Mouse (Mus musculus): Measurements from ENCODE around the gene Plod1. TPM values are rescaled to one million over a fixed set of nuclear protein-coding genes. Genes with fewer than 3 reads are reported as not detected.

Gene Plod1
- polyA plus RNA-seq, 1 experiment from 2014 or later, result 33.9 TPM

GRCm38 (mm10) chr4:147959881-147960831 is 23.6 kb upstream of the Plod1 start:
- Histone ChIP-seq H3K36me3 (no peaks in the 10 kb centered on the region), H3K4me3 (no peak overlapping the region), H3K9ac (no peak overlapping the region), H3K9me3 (no peaks in the 10 kb centered on the region), H3K27me3 (replicated peaks) (peaks cover 4% of the 10 kb centered on the region; the same call in 1 of the 2 replicates), H3K4me1 (no peaks in the 10 kb centered on the region), H3K4me2 (replicated peaks) (no peak overlapping the region), H3K27ac (no peak overlapping the region)
- peak; percentile 83 for ATAC-seq (ENCODE audit: low FRiP score, low read depth)
- 46% methylated on average over 6 of the region's 6 CpGs for WGBS

GRCm38 (mm10) chr4:147957141-147957540 is 20.6 kb upstream of the Plod1 start:
- Histone ChIP-seq H3K9ac (no peak overlapping the region), H3K9me3 (no peaks in the 10 kb centered on the region), H3K27me3 (replicated peaks) (peaks cover 4% of the 10 kb centered on the region; the same call in 1 of the 2 replicates), H3K4me1 (no peaks in the 10 kb centered on the region), H3K36me3 (0 out of 2 replicates have a peak, but pooled peaks cover under 1% of the 10 kb centered on the region), H3K4me2 (replicated peaks) (no peak overlapping the region), H3K4me3 (no peak overlapping the region), H3K27ac (no peak overlapping the region)
- ATAC-seq (ENCODE audit: low FRiP score, low read depth), result no peak
- 39% methylated on average over 11 of the region's 11 CpGs for WGBS

GRCm38 (mm10) chr4:147953590-147953989 is 17.0 kb upstream of the Plod1 start:
- Histone ChIP-seq H3K36me3 (peaks cover 9% of the 10 kb centered on the region; the same call in 1 of the 2 replicates), H3K9ac (no peak overlapping the region), H3K27ac (no peak overlapping the region), H3K4me2 (replicated peaks) (no peak overlapping the region), H3K9me3 (no peaks in the 10 kb centered on the region), H3K27me3 (replicated peaks) (no peaks in the 10 kb centered on the region), H3K4me3 (no peak overlapping the region), H3K4me1 (no peaks in the 10 kb centered on the region)
- no peak for ATAC-seq (ENCODE audit: low FRiP score, low read depth)
- WGBS, result 9% methylated on average over 4 of the region's 4 CpGs

GRCm38 (mm10) chr4:147947511-147947910 is 10.9 kb upstream of the Plod1 start:
- Histone ChIP-seq H3K27me3 (replicated peaks) (no peaks in the 10 kb centered on the region), H3K9me3 (no peaks in the 10 kb centered on the region), H3K4me1 (peaks cover 9% of the 10 kb centered on the region), H3K4me3 (no peak overlapping the region), H3K9ac (no peak overlapping the region), H3K4me2 (replicated peaks) (no peak overlapping the region), H3K36me3 (peaks cover 51% of the 10 kb centered on the region), H3K27ac (no peak overlapping the region)
- ATAC-seq (ENCODE audit: low FRiP score, low read depth), result no peak
- 62% methylated on average over 2 of the region's 2 CpGs for WGBS

- Histone ChIP-seq H3K4me2 (replicated peaks) (peak overlapping the region; percentile 100), H3K27me3 (replicated peaks) (no peaks in the 10 kb centered on the region), H3K4me3 (no peak overlapping the region), H3K27ac (no peak overlapping the region), H3K4me1 (peaks cover 22% of the 10 kb centered on the region), H3K9ac (no peak overlapping the region), H3K9me3 (no peaks in the 10 kb centered on the region), H3K36me3 (peaks cover 41% of the 10 kb centered on the region)
- ATAC-seq (ENCODE audit: low FRiP score, low read depth), result no peak
- 94% methylated on average over 1 of the region's 1 CpGs for WGBS
These were observed 6.4 kb upstream of the Plod1 start for GRCm38 (mm10) chr4:147943005-147943404.

GRCm38 (mm10) chr4:147941045-147942020 is 4.8 kb upstream of the Plod1 start:
- WGBS, result 7% methylated on average over 82 of the region's 88 CpGs
- H3K27ac ChIP-seq, result 0 out of 2 replicates have a peak overlapping the region, but pooled peaks have one; percentile 15
- H3K4me3 ChIP-seq, result peak overlapping the region; percentile 99
- peak; percentile 52 for ATAC-seq (ENCODE audit: low FRiP score, low read depth)
- H3K27me3 ChIP-seq (replicated peaks), result no peaks in the 10 kb centered on the region
- H3K36me3 ChIP-seq, result peaks cover 26% of the 10 kb centered on the region
- H3K4me1 ChIP-seq, result peaks cover 26% of the 10 kb centered on the region
- peak overlapping the region; percentile 100 for H3K4me2 ChIP-seq (replicated peaks)
- no peaks in the 10 kb centered on the region for H3K9me3 ChIP-seq
- peak overlapping the region; percentile 92 for H3K9ac ChIP-seq

- 2% methylated on average over 28 of the region's 35 CpGs for WGBS
- peak; percentile 66 for ATAC-seq (ENCODE audit: low FRiP score, low read depth)
- H3K4me1 ChIP-seq, result peaks cover 28% of the 10 kb centered on the region
- H3K27me3 ChIP-seq (replicated peaks), result no peaks in the 10 kb centered on the region
- H3K27ac ChIP-seq, result 0 out of 2 replicates have a peak within 1 kb of the TSS, but pooled peaks have one; percentile 16
- H3K4me2 ChIP-seq (replicated peaks), result peak within 1 kb of the TSS; percentile 100
- peak within 1 kb of the TSS; percentile 92 for H3K9ac ChIP-seq
- H3K4me3 ChIP-seq, result peak within 1 kb of the TSS; percentile 99
- H3K36me3 ChIP-seq, result peaks cover 18% of the 10 kb centered on the region
- no peaks in the 10 kb centered on the region for H3K9me3 ChIP-seq
These were observed 4.0 kb upstream of the Plod1 start, which contains the start of gene 2510039O18Rik for GRCm38 (mm10) chr4:147940576-147941044. TSS of gene 2510039O18Rik (plus strand) at chr4:147940895.

- Histone ChIP-seq H3K9me3 (no peaks in the 10 kb centered on the region), H3K27ac (0 out of 2 replicates have a peak overlapping the region, but pooled peaks have one; percentile 16), H3K36me3 (peaks cover 13% of the 10 kb centered on the region), H3K27me3 (replicated peaks) (no peaks in the 10 kb centered on the region), H3K4me3 (no peak overlapping the region), H3K4me2 (replicated peaks) (peak overlapping the region; percentile 100), H3K9ac (no peak overlapping the region), H3K4me1 (peaks cover 28% of the 10 kb centered on the region)
- WGBS, result 50% methylated on average over 9 of the region's 9 CpGs
- ATAC-seq (ENCODE audit: low FRiP score, low read depth), result peak; percentile 27; the same call in 1 of the 2 replicates
These were observed 3.5 kb upstream of the Plod1 start for GRCm38 (mm10) chr4:147940111-147940510.

GRCm38 (mm10) chr4:147938148-147939096 is 1.9 kb upstream of the Plod1 start:
- Histone ChIP-seq H3K4me3 (no peak overlapping the region), H3K27me3 (replicated peaks) (no peaks in the 10 kb centered on the region), H3K4me1 (peaks cover 30% of the 10 kb centered on the region), H3K9me3 (no peaks in the 10 kb centered on the region), H3K4me2 (replicated peaks) (no peak overlapping the region), H3K27ac (no peak overlapping the region), H3K9ac (no peak overlapping the region), H3K36me3 (no peaks in the 10 kb centered on the region; the same call in 1 of the 2 replicates)
- WGBS, result 73% methylated on average over 14 of the region's 14 CpGs
- no peak for ATAC-seq (ENCODE audit: low FRiP score, low read depth)

- no peak overlapping the region for H3K9ac ChIP-seq
- no peak overlapping the region for H3K4me2 ChIP-seq (replicated peaks)
- no peaks in the 10 kb centered on the region for H3K9me3 ChIP-seq
- 61% methylated on average over 5 of the region's 5 CpGs for WGBS
- no peak for ATAC-seq (ENCODE audit: low FRiP score, low read depth)
- no peaks in the 10 kb centered on the region for H3K36me3 ChIP-seq
- peaks cover 22% of the 10 kb centered on the region for H3K4me1 ChIP-seq
- H3K27ac ChIP-seq, result no peak overlapping the region
- no peak overlapping the region for H3K4me3 ChIP-seq
- H3K27me3 ChIP-seq (replicated peaks), result no peaks in the 10 kb centered on the region
These were observed 919 bp upstream of the Plod1 start for GRCm38 (mm10) chr4:147937486-147937885.

GRCm38 (mm10) chr4:147937021-147937420 is 454 bp upstream of the Plod1 start:
- no peak for ATAC-seq (ENCODE audit: low FRiP score, low read depth)
- 47% methylated on average over 3 of the region's 3 CpGs for WGBS
- Histone ChIP-seq H3K9me3 (no peaks in the 10 kb centered on the region), H3K4me1 (peaks cover 18% of the 10 kb centered on the region), H3K4me2 (replicated peaks) (peak overlapping the region; percentile 86), H3K27ac (no peak overlapping the region), H3K27me3 (replicated peaks) (no peaks in the 10 kb centered on the region), H3K36me3 (no peaks in the 10 kb centered on the region), H3K9ac (no peak overlapping the region; the same call in 1 of the 2 replicates), H3K4me3 (peak overlapping the region; percentile 56)
